Mouse (Mus musculus): ENCODE measurements around the gene Plek. TPM values are rescaled to one million over a fixed set of nuclear protein-coding genes. Genes with fewer than 3 reads are reported as not detected.

The Plek gene
- polyA plus RNA-seq, 1 experiment from 2014 or later = 2.6 TPM

- H3K4me2 ChIP-seq (ENCODE audit: low read length) = no peak overlapping the region
- no peak overlapping the region for H3K9ac ChIP-seq (ENCODE audit: low read length)
- peaks cover 0 to 7% of the 10 kb centered on the region in 2 experiments; a peak in 2 of 4 replicates for H3K4me1 ChIP-seq (ENCODE audit: control insufficient read depth in 2 of 2, insufficient read depth in 2 of 2, low read length in 2 of 2)
- no peak overlapping the region for H3K4me3 ChIP-seq (ENCODE audit: control insufficient read depth in 1 of 2, insufficient read depth in 1 of 2, low read depth in 1 of 2, low read length in 2 of 2)
- H3K27ac ChIP-seq (replicated peaks in 1 of 2; ENCODE audit: control insufficient read depth in 1 of 2, insufficient read depth in 1 of 2, low read depth in 2 of 2, low read length in 2 of 2) = no peak overlapping the region
- ATAC-seq (ENCODE audit: insufficient number of reproducible peaks, insufficient read depth, low FRiP score, low read depth) = no peak
- no peaks in the 10 kb centered on the region for H3K9me3 ChIP-seq (ENCODE audit: control insufficient read depth, low read length)
- WGBS = 81% methylated on average over 6 of the region's 6 CpGs
- H3K36me3 ChIP-seq (ENCODE audit: control insufficient read depth, insufficient read depth, low read length) = 0 out of 2 replicates have a peak, but pooled peaks cover 4% of the 10 kb centered on the region
- H3K27me3 ChIP-seq (ENCODE audit: control insufficient read depth, insufficient read depth, low read length) = no peaks in the 10 kb centered on the region
These were observed 95.9 kb downstream of the Plek start for GRCm38 (mm10) chr11:16956115-16956862.

DNA sequence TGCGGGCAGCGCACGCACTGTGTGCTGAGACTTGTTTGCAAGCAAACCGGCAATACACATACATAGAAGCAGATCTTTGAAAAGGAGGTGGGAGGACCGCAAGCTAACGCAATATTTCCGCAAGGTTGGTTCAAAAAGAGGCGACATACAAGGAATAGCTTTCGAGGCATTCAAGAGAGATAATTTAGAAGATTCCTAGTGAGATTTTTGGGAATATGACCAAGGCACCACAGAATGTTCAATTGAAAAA, 100.5 kb downstream of the Plek start:
- H3K27me3 ChIP-seq (ENCODE audit: control insufficient read depth, insufficient read depth, low read length) = no peaks in the 10 kb centered on the region
- peak overlapping the region; percentile 38 to 60 for H3K27ac ChIP-seq (replicated peaks in 1 of 2; ENCODE audit: control insufficient read depth in 1 of 2, insufficient read depth in 1 of 2, low read depth in 2 of 2, low read length in 2 of 2)
- H3K9me3 ChIP-seq (ENCODE audit: control insufficient read depth, low read length) = no peaks in the 10 kb centered on the region
- peaks cover 0 to 16% of the 10 kb centered on the region in 2 experiments; a peak in 3 of 4 replicates for H3K4me1 ChIP-seq (ENCODE audit: control insufficient read depth in 2 of 2, insufficient read depth in 2 of 2, low read length in 2 of 2)
- H3K4me3 ChIP-seq (ENCODE audit: control insufficient read depth in 1 of 2, insufficient read depth in 1 of 2, low read depth in 1 of 2, low read length in 2 of 2) = peak overlapping the region; percentile 73 to 81
- H3K4me2 ChIP-seq (ENCODE audit: low read length) = peak overlapping the region; percentile 81
- H3K36me3 ChIP-seq (ENCODE audit: control insufficient read depth, insufficient read depth, low read length) = 0 out of 2 replicates have a peak, but pooled peaks cover 4% of the 10 kb centered on the region
- H3K9ac ChIP-seq (ENCODE audit: low read length) = peak overlapping the region; percentile 86
- WGBS = 4% methylated on average over 9 of the region's 9 CpGs
- ATAC-seq (ENCODE audit: insufficient number of reproducible peaks, insufficient read depth, low FRiP score, low read depth) = no peak

DNA sequence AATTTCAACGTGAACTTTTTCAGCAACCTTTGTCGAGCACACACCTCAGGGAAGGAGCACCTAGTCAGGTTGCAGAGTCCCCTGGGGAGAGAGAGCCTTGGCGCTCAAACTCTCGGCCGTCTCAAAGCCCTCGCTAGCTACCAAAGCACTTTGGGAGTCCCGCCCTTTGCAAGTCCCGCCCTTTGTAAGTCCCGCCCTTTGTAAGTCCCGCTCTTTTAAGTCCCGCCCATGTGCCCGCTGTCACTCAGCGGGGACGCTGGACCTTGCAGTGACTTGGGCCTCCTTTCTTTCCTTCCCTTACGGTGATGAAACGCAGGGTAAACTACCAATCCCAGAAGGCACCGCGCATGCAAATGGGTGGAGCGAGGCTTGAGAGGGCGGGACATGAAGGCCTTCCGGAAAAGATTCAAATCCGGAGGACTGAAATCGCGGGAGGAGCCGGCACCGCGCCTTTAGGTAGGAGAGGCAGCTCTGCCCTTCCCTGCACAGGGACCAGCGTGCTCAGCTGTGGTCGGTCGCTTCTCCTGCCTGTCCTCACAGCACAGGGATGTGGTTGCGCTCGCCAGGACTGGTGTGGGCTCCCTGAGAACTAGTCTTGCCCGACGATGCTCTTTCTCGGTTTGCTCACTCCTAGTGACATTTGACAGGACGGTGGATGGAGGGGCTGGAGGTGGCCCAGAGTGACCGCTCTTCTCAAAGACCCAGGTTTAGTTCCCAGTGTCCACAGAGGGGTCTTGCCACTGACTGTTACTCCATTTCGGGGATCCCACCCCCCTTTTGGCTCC, 101.0 kb downstream of the Plek start, which contains the start of gene Fbxo48:
Gene Fbxo48, plus strand, starts transcription at position 400 of the 785 bp plus-strand sequence.
- Histone ChIP-seq H3K4me1 (ENCODE audit: control insufficient read depth in 2 of 2, insufficient read depth in 2 of 2, low read length in 2 of 2) (peaks cover 0 to 16% of the 10 kb centered on the region in 2 experiments; a peak in 3 of 4 replicates), H3K4me2 (ENCODE audit: low read length) (peak within 1 kb of the TSS; percentile 81), H3K4me3 (ENCODE audit: control insufficient read depth in 1 of 2, insufficient read depth in 1 of 2, low read depth in 1 of 2, low read length in 2 of 2) (peak within 1 kb of the TSS; percentile 73 to 81), H3K9ac (ENCODE audit: low read length) (peak within 1 kb of the TSS; percentile 86), H3K27me3 (ENCODE audit: control insufficient read depth, insufficient read depth, low read length) (no peaks in the 10 kb centered on the region), H3K9me3 (ENCODE audit: control insufficient read depth, low read length) (no peaks in the 10 kb centered on the region), H3K27ac (replicated peaks in 1 of 2; ENCODE audit: control insufficient read depth in 1 of 2, insufficient read depth in 1 of 2, low read depth in 2 of 2, low read length in 2 of 2) (peak within 1 kb of the TSS; percentile 60 to 61), H3K36me3 (ENCODE audit: control insufficient read depth, insufficient read depth, low read length) (no peaks in the 10 kb centered on the region)
- peak; percentile 100 for ATAC-seq (ENCODE audit: insufficient number of reproducible peaks, insufficient read depth, low FRiP score, low read depth)
- WGBS = under 1% methylated on average over 38 of the region's 38 CpGs

DNA sequence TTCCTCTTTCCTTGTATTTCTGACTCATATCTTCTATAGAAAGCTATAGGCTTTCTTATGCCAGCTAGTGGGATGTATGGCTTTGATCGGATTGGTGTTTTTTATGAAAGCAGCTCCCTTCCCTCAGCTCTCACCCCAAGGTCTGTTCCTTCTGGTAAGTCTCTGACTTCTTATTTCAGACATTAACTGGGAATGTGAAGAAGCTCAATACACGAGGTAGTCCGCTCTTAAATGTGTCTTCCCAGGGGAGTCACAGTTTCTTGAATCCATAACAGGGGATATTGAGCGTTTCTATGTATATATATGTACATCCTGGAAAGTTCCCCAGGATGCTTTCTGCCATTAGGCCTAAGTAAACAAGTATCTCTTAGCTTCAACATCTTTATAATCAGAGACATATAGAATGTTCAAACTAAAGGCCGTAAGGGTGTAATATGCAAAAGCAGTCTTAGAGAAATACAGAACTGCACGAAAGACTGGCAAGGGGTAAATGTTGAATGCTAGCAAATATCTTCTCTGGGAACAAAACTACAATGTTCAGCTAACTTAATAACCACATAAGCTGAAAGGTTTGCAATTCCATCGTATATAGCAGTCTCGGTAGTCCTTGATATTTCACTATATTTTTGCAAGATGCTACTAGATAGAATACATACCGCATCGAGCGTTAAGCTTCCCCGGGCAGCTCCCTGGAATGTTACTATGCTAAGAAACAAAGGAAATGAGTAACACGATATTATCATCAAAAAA, 101.8 kb downstream of the Plek start:
- Histone ChIP-seq H3K36me3 (ENCODE audit: control insufficient read depth, insufficient read depth, low read length) (no peaks in the 10 kb centered on the region), H3K9ac (ENCODE audit: low read length) (peak overlapping the region; percentile 76), H3K4me3 (ENCODE audit: control insufficient read depth in 1 of 2, insufficient read depth in 1 of 2, low read depth in 1 of 2, low read length in 2 of 2) (peak overlapping the region; percentile 60 to 81), H3K27ac (replicated peaks in 1 of 2; ENCODE audit: control insufficient read depth in 1 of 2, insufficient read depth in 1 of 2, low read depth in 2 of 2, low read length in 2 of 2) (peak overlapping the region in 1 of 2 experiments; percentile 61; a peak in 2 of 4 replicates), H3K4me2 (ENCODE audit: low read length) (peak overlapping the region; percentile 69), H3K27me3 (ENCODE audit: control insufficient read depth, insufficient read depth, low read length) (no peaks in the 10 kb centered on the region), H3K9me3 (ENCODE audit: control insufficient read depth, low read length) (no peaks in the 10 kb centered on the region), H3K4me1 (ENCODE audit: control insufficient read depth in 2 of 2, insufficient read depth in 2 of 2, low read length in 2 of 2) (peaks cover 0 to 16% of the 10 kb centered on the region in 2 experiments; a peak in 3 of 4 replicates)
- WGBS = 34% methylated on average over 13 of the region's 13 CpGs
- ATAC-seq (ENCODE audit: insufficient number of reproducible peaks, insufficient read depth, low FRiP score, low read depth) = no peak

- WGBS = 10% methylated on average over 1 of the region's 1 CpGs
- Histone ChIP-seq H3K9ac (ENCODE audit: low read length) (no peak overlapping the region), H3K36me3 (ENCODE audit: control insufficient read depth, insufficient read depth, low read length) (no peaks in the 10 kb centered on the region), H3K4me3 (ENCODE audit: control insufficient read depth in 1 of 2, insufficient read depth in 1 of 2, low read depth in 1 of 2, low read length in 2 of 2) (no peak overlapping the region), H3K4me2 (ENCODE audit: low read length) (peak overlapping the region; percentile 48), H3K4me1 (ENCODE audit: control insufficient read depth in 2 of 2, insufficient read depth in 2 of 2, low read length in 2 of 2) (peaks cover 0 to 16% of the 10 kb centered on the region in 2 experiments; a peak in 3 of 4 replicates), H3K27ac (replicated peaks in 1 of 2; ENCODE audit: control insufficient read depth in 1 of 2, insufficient read depth in 1 of 2, low read depth in 2 of 2, low read length in 2 of 2) (no peak overlapping the region; a peak in 1 of 4 replicates), H3K9me3 (ENCODE audit: control insufficient read depth, low read length) (no peaks in the 10 kb centered on the region), H3K27me3 (ENCODE audit: control insufficient read depth, insufficient read depth, low read length) (no peaks in the 10 kb centered on the region)
- ATAC-seq (ENCODE audit: insufficient number of reproducible peaks, insufficient read depth, low FRiP score, low read depth) = no peak
These were observed 103.4 kb downstream of the Plek start for GRCm38 (mm10) chr11:16948756-16949155.

- Histone ChIP-seq H3K9me3 (ENCODE audit: control insufficient read depth, low read length) (no peaks in the 10 kb centered on the region), H3K27me3 (ENCODE audit: control insufficient read depth, insufficient read depth, low read length) (no peaks in the 10 kb centered on the region), H3K36me3 (ENCODE audit: control insufficient read depth, insufficient read depth, low read length) (no peaks in the 10 kb centered on the region), H3K4me2 (ENCODE audit: low read length) (no peak overlapping the region), H3K27ac (replicated peaks in 1 of 2; ENCODE audit: control insufficient read depth in 1 of 2, insufficient read depth in 1 of 2, low read depth in 2 of 2, low read length in 2 of 2) (no peak overlapping the region), H3K4me3 (ENCODE audit: control insufficient read depth in 1 of 2, insufficient read depth in 1 of 2, low read depth in 1 of 2, low read length in 2 of 2) (no peak overlapping the region), H3K4me1 (ENCODE audit: control insufficient read depth in 2 of 2, insufficient read depth in 2 of 2, low read length in 2 of 2) (no peaks in the 10 kb centered on the region), H3K9ac (ENCODE audit: low read length) (no peak overlapping the region)
- 85% methylated on average over 4 of the region's 4 CpGs for WGBS
- ATAC-seq (ENCODE audit: insufficient number of reproducible peaks, insufficient read depth, low FRiP score, low read depth) = no peak
These were observed 109.2 kb downstream of the Plek start for GRCm38 (mm10) chr11:16943016-16943415.

DNA sequence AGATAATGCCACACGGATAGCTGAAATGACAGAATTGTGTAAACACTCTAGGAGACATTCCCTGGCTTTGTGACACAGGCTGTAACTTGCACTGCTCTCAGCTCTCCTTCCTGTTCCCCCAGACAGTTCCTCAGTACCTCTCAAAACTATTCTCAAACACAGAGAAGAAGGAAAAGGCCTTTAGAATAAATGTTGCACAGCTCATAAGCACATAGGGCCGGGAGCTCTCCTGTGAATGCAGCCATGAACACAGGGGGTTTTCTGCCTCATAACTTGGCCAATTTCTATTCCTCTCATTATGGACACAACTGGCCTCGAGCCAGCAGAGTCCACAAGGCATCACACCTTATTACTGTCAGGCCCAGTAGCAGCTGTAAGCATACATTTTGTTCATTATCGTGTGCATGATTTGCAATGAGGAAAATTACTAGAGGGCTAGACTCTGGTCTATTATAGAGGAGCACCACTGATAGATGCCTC, 110.2 kb downstream of the Plek start:
- no peak overlapping the region for H3K4me3 ChIP-seq (ENCODE audit: control insufficient read depth in 1 of 2, insufficient read depth in 1 of 2, low read depth in 1 of 2, low read length in 2 of 2)
- no peaks in the 10 kb centered on the region for H3K27me3 ChIP-seq (ENCODE audit: control insufficient read depth, insufficient read depth, low read length)
- WGBS = 74% methylated on average over 4 of the region's 4 CpGs
- H3K27ac ChIP-seq (replicated peaks in 1 of 2; ENCODE audit: control insufficient read depth in 1 of 2, insufficient read depth in 1 of 2, low read depth in 2 of 2, low read length in 2 of 2) = no peak overlapping the region
- H3K9me3 ChIP-seq (ENCODE audit: control insufficient read depth, low read length) = no peaks in the 10 kb centered on the region
- no peaks in the 10 kb centered on the region for H3K4me1 ChIP-seq (ENCODE audit: control insufficient read depth in 2 of 2, insufficient read depth in 2 of 2, low read length in 2 of 2)
- no peak overlapping the region for H3K9ac ChIP-seq (ENCODE audit: low read length)
- no peak overlapping the region for H3K4me2 ChIP-seq (ENCODE audit: low read length)
- ATAC-seq (ENCODE audit: insufficient number of reproducible peaks, insufficient read depth, low FRiP score, low read depth) = no peak
- H3K36me3 ChIP-seq (ENCODE audit: control insufficient read depth, insufficient read depth, low read length) = no peaks in the 10 kb centered on the region

Measured in heart, embryonic 14.5 days (tissue).